Mouse (Mus musculus): ENCODE results near the gene Lurap1l. TPM values are rescaled to one million over a fixed set of nuclear protein-coding genes. Genes with fewer than 3 reads are reported as not detected.

The Lurap1l gene
- total RNA-seq (2014; fragmentation: Nextera tagmentation) (not detected in 2 replicates), total RNA-seq (2017) (not detected in 2 replicates)

DNA sequence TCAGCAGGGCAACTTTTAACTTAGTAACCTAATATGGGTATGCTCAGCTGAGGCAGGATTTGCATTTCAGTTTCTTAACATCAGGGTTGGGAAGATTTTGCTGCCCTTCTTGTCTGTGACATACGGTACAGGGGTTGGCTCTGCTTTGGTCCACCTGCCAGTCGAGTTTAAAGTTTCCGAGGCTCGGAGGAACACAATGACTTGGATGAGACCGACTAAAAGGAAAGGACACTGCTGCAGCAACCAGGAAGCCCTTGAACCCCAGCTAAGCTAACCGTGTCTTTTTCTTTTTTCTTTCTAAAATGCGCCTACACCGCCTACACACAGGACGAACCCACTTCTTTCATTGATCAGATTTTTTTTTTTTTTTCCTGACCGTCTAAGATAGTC lies at the start of gene Lurap1l:
Gene Lurap1l, plus strand, starts transcription at position 166 of the 390 bp plus-strand sequence.
- ATAC-seq (replicated peaks; ENCODE audit: low FRiP score, low TSS enrichment, poor library complexity, severe bottlenecking) = no peak

DNA sequence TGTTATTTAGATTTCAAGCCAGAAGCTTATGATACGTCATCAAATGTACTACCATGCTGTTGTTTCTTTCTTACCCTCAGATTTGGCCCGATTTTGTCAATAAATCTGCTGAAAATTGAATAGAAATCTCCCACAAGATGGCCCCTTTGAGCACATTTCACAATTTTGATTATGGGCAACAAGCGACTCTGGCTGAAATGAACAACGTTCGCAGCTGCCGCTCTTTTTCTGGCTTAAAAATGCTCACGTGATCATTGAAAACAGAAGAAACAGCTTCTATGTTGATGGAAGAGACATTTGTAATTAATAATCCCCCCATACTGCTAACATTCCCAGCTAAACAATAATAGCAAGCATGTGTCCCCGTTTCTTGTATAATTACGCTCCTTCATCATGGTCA lies 47.5 kb upstream of the Lurap1l start:
- no peak for ATAC-seq (replicated peaks; ENCODE audit: low FRiP score, low TSS enrichment, poor library complexity, severe bottlenecking)

DNA sequence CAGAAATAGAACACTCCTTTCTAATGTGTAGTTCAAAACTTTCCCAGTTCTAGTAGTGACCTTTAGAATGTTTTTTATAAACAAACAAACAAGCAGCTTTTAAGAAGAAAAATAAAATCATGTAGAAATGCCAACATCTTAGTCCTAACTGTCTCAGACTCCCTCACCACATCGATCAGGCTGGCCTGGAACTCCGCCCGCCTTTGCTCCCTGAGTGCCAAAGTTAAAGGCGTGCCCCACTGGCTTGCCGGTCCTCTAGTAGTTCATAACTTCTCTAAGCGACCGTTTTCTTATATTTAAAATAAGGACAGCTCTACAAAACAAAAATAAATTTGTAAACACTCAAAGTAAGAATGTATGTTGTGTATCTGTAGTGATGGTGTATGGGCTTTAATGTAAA lies 46.5 kb upstream of the Lurap1l start:
- no peak for ATAC-seq (replicated peaks; ENCODE audit: low FRiP score, low TSS enrichment, poor library complexity, severe bottlenecking)

DNA sequence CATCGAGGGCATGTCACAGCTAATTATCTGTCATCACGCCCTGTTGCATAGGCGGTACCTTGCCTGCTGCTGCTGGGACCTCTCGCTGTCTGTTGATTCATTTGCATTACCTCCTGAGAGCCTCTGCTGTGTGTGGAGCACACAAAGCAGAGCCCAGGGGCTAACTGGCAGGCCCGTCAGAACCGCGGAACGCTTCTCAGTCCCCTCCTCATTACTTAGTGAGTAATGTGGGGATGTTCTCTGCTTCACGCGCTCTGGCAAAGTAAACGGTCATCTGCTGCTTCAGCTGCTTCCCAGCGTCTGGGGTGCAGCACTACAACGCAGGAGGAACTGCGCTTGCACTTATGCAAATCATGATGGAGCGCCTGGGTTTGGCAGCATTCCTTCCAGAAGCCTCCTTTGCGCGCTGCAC lies 45.9 kb upstream of the Lurap1l start:
- ATAC-seq (replicated peaks; ENCODE audit: low FRiP score, low TSS enrichment, poor library complexity, severe bottlenecking) = no peak

DNA sequence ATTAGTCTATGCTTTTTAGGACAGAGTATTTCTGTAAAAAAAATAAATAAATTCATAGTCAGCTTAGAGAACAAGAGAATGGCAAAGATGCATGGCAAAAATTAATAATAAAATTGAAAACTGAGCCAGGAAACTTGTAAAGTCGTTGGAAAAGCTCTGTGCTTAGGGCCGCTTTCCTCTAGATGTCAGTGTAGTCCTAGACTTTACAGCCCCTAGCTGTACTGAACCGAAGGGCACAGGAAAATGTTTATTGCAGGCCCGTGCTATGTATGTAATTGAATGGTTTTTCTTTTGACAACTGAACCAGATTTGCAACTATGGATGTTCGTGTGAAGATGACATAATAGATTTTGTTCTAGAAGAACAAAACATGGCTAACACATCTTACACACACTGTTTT lies 44.4 kb upstream of the Lurap1l start:
- no peak for ATAC-seq (replicated peaks; ENCODE audit: low FRiP score, low TSS enrichment, poor library complexity, severe bottlenecking)

DNA sequence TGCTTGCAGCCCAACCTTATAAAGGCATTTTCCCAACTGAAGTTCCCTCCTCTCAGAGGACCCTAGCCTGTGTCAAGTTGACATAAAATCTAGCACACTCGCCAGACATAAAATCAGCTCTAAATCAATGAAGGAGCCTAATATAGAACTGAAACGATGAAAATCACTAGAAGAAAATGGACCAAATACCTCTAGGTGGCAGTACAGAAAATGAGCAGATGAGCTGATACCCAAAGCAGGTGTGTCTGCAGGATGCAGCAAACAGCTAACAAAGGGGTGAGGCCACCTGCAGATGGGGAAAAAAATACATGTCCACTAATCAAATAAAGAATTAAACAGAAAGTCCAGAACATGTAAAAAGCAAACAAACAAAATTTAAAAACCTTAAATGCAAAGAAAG lies 40.8 kb upstream of the Lurap1l start:
- no peak for ATAC-seq (replicated peaks; ENCODE audit: low FRiP score, low TSS enrichment, poor library complexity, severe bottlenecking)

DNA sequence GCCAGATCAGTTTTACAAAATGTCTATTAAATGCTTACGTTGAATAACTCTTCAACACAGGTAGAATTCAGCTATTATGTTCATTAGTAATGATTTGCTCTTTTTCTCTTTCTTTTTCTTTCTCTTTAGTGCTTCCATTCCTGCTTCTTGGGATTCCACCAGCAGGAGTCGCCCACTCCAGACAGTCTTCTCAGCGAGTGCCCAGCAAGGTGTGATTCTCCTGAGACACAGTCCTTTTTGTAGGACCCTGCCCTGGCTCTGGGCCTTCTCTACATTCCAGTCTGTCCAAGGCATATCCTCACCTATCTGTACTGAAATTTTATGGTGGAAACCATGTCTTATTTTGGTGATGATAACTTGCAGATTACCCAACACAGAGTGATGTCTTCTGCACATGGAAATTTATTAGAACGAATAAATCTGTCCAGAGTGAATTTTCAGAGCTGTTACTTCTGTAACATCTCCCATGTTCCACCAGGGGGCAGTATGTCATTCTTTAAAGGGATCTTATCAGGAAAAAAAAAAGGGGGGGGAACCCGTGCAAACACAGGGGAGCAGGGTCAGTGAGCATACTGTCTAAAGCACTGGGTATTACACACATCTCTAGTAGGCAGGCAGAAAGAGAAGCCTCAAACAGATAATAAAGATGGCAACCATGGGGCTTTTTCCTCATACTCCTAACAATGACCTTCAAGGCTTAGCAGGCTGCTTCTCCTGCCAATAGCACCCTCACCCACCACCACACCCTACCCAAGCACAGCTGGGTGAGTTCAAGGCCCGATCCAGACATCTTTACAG lies 37.4 kb upstream of the Lurap1l start:
- ATAC-seq (replicated peaks; ENCODE audit: low FRiP score, low TSS enrichment, poor library complexity, severe bottlenecking) = no peak

DNA sequence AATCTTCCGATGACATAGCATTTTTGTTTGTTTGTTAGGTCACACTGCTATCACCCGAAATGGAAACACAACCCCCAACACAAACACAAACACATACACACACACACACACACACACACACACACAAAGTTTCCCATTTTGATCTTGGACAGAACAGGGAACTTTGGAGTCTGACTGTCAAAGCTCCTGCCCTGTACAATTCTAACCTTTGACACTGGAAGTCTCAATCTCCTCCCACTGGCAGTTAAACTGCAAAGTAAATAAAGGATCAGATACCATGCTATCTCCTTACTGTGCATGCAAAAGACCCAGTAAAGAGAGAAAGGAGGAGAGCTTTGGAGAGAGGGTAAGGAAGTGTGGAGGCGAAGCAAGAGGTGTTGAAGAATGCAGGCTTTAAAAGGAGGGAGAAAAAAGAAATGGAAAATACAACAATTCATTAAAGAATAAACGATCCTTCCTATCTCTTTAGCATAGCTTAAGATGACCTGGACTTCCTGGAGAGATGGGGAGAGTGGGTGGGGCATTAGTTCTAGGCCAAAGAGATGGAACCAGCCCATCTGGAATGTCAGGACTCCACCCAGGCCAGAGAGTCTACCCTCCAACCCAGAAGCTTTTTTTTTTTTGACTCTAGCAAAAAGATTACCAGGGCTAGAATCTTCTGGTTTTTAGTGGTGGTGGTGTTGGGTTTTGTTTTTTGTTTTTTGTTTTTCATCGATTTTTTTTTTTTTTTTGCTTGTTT lies 36.2 kb upstream of the Lurap1l start:
- ATAC-seq (replicated peaks; ENCODE audit: low FRiP score, low TSS enrichment, poor library complexity, severe bottlenecking) = no peak

DNA sequence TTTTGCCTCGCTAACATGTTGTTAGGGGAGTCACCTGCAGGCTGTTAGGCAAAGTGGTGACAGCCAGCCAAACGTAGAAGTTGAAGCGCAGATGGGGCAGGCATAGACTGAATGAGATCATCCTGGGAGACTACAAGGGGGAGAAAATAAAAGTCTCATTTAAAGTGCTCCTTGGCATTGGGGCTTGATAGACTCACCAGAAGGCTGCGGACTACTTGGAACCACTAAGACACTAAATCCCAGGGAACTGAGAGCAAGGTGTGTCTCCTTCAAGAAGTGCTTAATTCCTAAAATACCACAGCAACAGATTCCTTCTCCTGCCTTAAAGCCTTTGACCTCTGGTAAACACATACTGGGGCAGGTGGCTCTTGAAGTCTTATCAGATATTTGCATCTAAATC lies 35.4 kb upstream of the Lurap1l start:
- ATAC-seq (replicated peaks; ENCODE audit: low FRiP score, low TSS enrichment, poor library complexity, severe bottlenecking) = no peak

DNA sequence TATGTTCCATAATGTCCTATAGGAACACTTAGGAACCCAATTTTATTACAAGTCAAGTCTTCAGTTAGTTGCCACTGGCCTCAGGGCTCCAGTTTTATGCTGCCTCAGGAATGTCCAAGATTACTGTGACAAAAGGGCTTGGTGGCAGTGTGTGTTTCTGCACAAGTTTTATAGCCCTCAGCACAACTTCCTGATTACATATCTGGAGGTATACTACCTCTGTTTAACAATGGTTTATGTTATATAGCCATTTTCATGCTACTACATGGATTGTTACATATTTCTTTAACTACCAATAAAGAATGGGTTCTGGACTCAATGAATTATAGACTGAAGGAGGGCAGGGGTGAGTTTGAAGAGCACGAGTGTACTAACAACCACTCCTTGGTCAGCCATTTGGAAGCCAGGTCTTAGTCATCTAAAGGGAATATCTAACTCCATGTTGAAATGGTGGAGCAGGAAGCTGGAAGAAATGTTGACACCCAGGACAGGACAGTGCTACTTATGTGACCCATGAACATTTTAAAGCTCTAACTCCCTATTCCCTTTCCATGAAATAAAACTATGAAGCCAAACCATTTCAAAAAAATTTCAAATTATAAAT lies 28.3 kb upstream of the Lurap1l start:
- no peak for ATAC-seq (replicated peaks; ENCODE audit: low FRiP score, low TSS enrichment, poor library complexity, severe bottlenecking)

DNA sequence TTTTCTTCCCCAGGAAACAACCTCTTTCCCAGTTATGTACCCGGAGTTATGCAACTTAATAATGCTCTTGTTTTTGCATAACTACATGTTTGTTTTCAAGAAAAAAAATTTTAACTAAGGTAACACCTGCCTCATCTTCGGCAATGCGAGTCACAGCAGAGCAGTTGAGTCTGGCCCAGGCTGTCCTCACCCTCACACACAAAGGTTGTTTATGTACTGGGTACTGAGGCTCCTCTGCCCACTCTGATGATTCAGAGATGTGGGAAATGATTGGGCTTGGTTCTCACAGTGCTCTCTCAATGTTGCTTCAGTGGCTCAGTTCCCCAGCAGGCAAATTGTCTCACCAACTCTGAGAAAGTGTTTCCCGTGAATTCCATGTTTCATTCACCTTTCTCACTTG lies 23.8 kb upstream of the Lurap1l start:
- ATAC-seq (replicated peaks; ENCODE audit: low FRiP score, low TSS enrichment, poor library complexity, severe bottlenecking) = no peak

DNA sequence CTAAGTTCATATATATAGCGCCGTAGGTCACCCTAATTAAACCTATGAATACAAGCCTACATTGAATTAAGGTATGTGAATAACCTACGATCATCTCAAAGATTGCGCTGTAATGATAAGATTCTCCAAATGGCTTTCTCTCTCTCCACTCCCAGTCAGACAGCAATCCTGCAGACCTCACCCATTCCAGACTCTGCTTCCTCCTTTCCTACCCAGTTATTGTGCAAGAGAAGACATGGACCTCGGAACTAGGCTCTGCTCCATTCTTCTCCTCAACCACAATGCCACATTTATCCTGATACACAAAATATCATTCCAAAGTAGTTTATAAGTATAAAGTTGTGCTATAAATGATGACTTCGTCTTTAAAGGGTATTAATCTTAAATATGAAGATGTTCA lies 19.4 kb upstream of the Lurap1l start:
- no peak for ATAC-seq (replicated peaks; ENCODE audit: low FRiP score, low TSS enrichment, poor library complexity, severe bottlenecking)

DNA sequence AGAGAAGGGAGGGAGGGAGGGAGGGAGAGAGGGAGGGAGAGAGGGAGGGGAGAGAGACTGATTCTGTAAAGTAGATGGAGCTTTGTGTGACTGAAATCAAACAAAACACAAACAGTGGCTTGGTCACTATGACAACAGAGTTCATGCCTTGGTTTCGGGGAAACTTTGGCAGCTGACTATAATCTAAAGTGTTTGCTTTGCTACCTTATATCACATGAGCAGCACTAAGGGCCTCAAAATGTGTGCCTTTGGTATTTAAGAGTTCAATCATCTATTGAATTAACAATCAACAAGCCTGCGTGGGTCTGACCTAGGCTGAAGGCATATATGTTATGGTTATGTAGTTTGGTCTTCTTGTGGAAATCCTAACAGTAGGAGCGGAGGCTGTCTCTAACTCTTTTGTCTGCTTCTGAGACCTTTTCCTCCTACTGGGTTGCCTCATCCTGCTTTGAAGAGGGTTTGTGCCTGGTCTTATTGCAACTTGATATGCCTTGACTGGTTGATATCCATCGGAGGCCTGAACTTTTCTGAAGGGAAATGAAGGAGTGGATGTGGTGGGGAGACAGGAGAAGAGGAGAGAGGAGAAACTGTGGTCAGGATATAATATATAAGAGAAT lies 15.1 kb upstream of the Lurap1l start:
- ATAC-seq (replicated peaks; ENCODE audit: low FRiP score, low TSS enrichment, poor library complexity, severe bottlenecking) = no peak

DNA sequence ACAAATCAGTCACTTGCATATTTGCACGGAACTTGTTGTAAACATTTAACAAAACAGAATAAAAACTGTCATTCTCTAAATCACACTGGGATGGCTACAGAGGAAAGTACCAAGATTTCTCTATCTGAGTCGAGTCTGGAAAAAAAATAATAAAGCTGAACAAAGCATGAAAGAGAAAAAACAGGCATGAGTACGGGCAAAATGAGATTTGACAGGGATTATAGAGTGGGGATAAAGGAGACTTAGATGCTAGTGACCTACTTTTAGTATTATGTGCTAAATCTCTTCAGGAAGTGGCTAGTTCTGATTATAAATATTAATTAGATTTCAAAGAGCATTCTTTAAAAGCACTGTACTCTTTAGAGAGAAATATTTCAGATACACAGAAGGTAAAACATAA lies 3.7 kb upstream of the Lurap1l start:
- ATAC-seq (replicated peaks; ENCODE audit: low FRiP score, low TSS enrichment, poor library complexity, severe bottlenecking) = no peak

DNA sequence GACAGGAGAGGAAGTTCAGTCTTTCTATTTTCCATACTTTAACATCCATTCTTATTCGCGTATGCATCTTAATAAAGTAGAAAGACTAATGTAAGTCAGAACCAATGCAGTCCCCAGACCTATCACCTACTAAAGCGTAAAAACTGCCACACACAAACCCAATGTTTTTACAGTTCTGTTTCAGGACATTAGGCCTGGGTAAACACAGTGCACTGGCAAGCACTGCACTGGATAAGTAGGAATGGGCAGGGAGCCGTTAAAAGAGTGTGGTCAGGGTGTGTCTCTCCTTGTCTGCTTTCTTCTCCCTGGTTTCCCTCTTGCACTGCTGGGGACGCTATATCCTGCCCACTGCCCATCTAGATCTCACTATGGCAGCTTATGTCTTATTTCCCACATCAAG lies 2.5 kb upstream of the Lurap1l start:
- ATAC-seq (replicated peaks; ENCODE audit: low FRiP score, low TSS enrichment, poor library complexity, severe bottlenecking) = no peak

DNA sequence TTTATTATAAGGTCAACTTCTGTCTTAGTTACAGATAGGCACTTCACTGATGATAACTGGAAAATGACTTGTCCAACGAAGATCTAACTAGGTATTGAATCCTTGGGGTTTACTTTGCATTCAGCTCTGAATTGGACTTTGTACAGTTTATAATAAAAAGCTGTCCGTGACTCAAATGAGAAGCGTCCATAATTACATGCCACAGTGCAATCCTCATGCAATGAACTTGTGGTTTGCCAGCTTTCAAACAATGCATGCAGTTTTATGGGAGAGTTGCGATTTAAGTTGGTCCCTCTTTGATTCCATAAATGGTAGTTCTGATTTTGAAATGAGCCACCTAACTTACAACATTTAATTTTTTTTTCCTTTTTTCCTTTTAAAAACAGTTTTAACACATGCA lies 1.5 kb upstream of the Lurap1l start:
- ATAC-seq (replicated peaks; ENCODE audit: low FRiP score, low TSS enrichment, poor library complexity, severe bottlenecking) = no peak

DNA sequence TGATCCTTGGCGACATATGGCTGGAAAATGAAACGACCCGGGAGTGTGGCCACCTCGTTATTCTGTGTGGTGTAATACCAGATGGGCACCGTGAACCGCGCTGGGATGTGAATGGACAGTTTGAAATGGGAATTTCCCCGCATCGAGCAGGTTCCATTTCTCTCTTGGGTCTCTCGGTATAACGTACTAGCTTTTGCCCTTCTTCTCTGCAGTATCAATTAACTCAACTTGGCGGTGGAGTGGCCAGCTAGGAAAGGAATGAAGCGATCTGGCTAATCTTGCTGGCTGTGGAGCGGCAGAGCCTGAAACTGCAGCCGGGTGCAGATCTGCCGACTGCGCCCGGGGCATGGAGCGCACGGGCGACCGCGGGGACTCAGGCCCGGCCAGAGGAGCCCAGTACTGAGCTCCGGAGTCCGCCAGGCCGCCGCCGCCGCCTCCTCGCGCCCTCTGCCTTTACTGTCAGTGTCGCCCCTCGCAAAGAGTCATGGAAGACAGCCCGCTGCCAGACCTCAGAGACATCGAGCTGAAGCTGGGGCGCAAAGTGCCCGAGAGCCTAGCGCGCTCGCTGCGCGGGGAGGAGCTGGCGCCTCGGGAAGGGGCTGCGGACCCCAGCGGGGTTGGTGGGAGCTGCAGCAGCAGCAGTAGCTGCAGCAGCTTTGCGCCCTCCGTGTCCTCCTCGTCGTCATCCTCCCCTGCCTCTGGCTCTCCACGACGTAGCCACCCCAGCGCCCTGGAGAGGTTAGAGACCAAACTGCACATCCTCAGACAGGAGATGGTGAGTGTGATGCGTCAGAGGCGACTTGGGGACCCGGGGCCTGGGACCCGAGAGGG lies 640 bp downstream of the Lurap1l start:
- no peak for ATAC-seq (replicated peaks; ENCODE audit: low FRiP score, low TSS enrichment, poor library complexity, severe bottlenecking)

DNA sequence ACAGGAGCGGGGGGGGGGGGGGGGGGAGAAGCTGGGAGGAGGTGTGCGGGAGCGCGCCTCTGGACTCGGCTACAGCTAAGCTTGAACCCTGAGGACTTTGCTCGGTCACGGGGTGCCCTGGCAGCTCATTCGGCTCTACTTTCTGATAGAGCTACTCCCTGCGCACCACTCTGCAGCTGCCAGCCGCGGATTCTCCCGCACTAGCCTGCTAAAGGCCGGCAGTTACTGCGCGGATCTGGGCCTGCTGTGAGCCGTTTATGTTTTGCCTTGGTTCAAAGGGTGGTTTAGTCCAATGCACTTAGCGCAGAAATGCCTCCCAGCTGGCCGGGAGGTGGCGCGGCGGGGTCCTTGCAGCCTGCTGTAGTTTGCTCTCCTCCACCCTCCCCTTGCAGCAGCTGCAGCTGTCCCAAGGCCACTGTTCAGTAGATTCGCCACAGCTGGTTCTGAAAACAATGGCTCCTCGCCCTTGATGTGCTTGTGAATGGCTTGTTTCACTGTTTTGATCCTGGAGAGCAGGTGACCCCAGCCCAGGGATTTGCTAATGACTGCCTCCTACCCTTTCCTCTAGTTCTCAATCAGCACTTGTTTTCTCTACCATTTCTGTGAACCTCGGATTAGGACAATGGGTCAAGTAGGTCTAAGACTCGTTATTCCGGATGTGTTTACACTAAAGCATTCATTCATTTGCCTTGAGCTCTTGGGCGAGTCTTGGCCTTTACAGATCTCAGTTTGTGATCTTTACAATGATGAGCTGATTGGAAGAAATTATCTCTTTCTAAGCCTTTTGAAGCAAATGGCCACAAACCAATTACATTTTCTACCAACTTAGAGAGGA lies 1.5 kb downstream of the Lurap1l start:
- no peak for ATAC-seq (replicated peaks; ENCODE audit: low FRiP score, low TSS enrichment, poor library complexity, severe bottlenecking)

DNA sequence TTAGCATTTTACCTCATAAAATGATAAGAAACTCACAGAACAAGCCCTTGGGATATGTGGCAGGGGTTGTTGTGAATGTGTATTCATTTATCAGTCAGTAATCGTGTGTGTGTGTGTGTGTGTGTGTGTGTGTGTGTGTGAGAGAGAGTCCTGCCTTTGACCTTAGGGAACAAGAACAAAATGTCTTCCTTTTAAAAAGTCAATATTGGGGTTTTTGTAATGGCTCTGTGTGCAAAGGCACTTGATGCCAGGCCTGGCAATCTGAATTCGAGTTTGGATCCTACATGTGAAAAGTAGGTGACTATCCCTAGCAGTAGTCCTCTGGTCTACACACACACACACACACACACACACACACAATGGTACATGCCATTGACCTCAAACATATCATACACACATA lies 4.8 kb downstream of the Lurap1l start:
- no peak for ATAC-seq (replicated peaks; ENCODE audit: low FRiP score, low TSS enrichment, poor library complexity, severe bottlenecking)
